Mouse (Mus musculus): ENCODE results near the gene Rfc4.

The Rfc4 gene

GRCm38 (mm10) chr16:23135421-23136149, 8.0 kb upstream of the Rfc4 start:
- no peak for DNase-seq (ENCODE audit: low read depth, low spot score)

GRCm38 (mm10) chr16:23132336-23132735, 4.8 kb upstream of the Rfc4 start:
- no peak for DNase-seq (ENCODE audit: low read depth, low spot score)

DNA sequence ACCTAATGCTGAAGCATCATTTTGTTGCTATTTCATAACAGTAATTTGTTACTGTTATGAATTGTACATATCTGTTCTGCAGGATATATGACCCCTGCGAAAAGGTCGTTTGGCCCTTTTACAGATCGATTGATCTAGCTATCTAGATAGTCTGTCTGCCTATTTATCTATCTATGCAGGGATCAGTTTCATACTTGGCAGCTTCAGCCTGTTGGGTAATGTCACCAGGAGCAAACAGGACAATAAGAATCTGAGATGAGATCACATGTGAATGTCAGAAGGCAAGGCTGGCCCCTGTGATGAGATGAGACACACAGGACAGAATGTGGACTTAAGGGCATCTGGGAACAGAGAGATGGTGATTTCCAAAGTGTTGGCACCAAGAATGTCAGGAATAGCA, 2.8 kb upstream of the Rfc4 start:
- DNase-seq (ENCODE audit: low read depth, low spot score): no peak

DNA sequence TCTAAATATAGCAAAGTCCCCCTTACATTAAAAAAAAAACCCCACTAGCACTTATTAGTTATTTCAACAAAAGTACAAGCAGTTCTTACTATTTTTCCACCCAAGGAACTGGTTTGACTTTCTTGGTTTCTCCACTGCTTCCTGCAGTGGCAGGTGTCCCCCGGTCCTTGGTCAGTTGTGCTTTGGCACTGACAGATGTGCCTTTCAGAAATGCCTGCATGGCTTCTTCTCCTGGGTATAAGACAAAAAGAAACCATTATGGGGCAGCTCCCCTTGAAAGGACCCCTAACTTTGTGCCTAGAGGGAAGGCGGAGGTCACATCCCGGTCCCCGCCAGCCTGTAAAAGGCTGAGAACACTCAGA, 245 bp downstream of the Rfc4 start:
- DNase-seq (ENCODE audit: low read depth, low spot score): no peak

GRCm38 (mm10) chr16:23124398-23124797, 3.1 kb downstream of the Rfc4 start:
- DNase-seq (ENCODE audit: low read depth, low spot score): no peak

- no peak for DNase-seq (ENCODE audit: low read depth, low spot score)
These were observed 4.4 kb downstream of the Rfc4 start for GRCm38 (mm10) chr16:23123104-23123503.

GRCm38 (mm10) chr16:23122446-23122845, 5.1 kb downstream of the Rfc4 start:
- DNase-seq (ENCODE audit: low read depth, low spot score): no peak

- DNase-seq (ENCODE audit: low read depth, low spot score): no peak
These were observed 10.4 kb downstream of the Rfc4 start for GRCm38 (mm10) chr16:23117173-23117572.

GRCm38 (mm10) chr16:23115486-23115885, 12.1 kb downstream of the Rfc4 start:
- no peak for DNase-seq (ENCODE audit: low read depth, low spot score)

- no peak for DNase-seq (ENCODE audit: low read depth, low spot score)
These were observed 13.0 kb downstream of the Rfc4 start for GRCm38 (mm10) chr16:23114339-23115171.

DNA sequence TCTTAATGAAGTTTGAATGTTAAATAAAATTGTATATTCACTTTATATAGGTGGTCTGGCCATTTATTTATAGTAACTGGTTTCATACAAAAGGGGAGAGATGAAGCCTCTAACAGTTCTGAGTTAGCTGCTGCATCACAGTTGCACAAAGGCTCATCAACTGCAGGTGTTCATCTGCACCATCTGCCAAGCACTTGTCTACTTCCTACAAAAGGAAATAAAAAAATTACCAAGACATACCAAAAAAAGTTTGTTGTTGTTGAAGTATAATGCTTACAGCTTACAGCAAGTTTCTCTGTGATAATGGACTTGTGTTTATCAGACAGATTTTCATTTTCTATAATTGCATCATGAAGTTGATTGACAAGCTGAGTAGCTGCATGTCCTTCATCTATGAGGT, 13.6 kb downstream of the Rfc4 start:
- DNase-seq (ENCODE audit: low read depth, low spot score): no peak

DNA sequence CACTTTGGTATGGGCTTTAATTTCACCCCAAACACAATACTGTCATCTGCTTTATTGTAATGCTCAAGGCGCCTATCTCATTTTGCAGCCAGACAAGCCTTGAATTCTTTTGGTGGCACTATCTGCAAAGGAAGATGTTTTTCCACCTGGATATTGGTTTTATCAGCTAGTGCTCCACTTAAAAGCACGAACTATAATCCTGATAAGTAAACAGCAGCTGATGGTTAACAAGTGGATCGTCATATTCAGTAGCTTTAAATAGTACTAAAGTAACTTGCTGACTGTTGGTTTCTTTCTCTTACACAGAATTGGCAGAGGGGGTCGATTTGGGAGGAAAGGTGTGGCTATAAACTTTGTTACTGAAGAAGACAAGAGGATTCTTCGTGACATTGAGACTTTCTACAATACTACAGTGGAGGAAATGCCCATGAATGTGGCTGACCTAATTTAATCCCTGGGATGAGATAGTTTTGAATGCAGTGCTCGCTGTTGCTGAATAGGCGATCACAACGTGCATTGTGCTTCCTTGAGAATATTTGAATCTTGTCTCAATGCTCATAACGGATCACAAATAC, 14.6 kb downstream of the Rfc4 start:
- no peak for DNase-seq (ENCODE audit: low read depth, low spot score)

DNA sequence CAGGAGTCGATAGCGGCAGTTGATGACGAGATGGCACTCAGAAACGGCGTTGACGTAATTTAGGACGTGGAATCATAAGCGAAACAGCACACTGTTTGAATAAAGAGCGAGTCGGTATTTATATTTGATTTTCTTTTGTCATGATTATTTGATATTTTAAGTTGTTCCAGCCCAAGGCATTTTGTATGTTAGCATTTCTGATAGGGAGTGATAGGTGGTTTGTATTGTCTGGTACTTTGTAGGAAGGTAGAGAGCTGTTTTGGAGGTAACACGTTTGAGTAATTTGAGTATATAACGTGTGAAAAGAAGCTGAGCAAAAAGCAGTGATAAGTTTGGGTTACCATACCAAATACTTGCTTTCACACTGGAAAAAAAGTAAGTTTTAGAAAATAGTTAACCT, 15.2 kb downstream of the Rfc4 start:
- DNase-seq (ENCODE audit: low read depth, low spot score): no peak

GRCm38 (mm10) chr16:23109350-23110280, 17.9 kb downstream of the Rfc4 start:
- no peak for DNase-seq (ENCODE audit: low read depth, low spot score)

DNA sequence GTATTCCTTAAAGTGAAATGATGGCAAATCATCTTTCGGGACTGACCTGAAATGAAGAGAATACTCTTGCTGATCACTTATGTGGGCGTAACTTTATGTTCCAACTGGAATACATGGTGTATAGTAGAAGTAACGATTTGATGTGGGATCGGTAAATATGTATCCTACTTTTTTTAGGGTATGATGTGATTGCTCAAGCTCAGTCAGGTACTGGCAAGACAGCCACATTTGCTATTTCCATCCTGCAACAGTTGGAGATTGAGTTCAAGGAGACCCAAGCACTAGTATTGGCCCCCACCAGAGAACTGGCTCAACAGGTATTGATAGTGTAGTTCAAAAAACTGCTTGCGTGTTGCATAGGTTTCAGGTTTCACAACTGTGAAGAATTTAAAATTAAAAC, 18.6 kb downstream of the Rfc4 start:
- no peak for DNase-seq (ENCODE audit: low read depth, low spot score)

GRCm38 (mm10) chr16:23107946-23108759, 19.4 kb downstream of the Rfc4 start:
- no peak for DNase-seq (ENCODE audit: low read depth, low spot score)

- peak; percentile 89 for DNase-seq (ENCODE audit: low read depth, low spot score)
These were observed 20.1 kb downstream of the Rfc4 start, which contains the start of gene Eif4a2 for GRCm38 (mm10) chr16:23107231-23107942. Gene Eif4a2, plus strand, starts transcription at chr16:23107444.

- DNase-seq (ENCODE audit: low read depth, low spot score): no peak
These were observed 21.4 kb downstream of the Rfc4 start for GRCm38 (mm10) chr16:23106121-23106520.

DNA sequence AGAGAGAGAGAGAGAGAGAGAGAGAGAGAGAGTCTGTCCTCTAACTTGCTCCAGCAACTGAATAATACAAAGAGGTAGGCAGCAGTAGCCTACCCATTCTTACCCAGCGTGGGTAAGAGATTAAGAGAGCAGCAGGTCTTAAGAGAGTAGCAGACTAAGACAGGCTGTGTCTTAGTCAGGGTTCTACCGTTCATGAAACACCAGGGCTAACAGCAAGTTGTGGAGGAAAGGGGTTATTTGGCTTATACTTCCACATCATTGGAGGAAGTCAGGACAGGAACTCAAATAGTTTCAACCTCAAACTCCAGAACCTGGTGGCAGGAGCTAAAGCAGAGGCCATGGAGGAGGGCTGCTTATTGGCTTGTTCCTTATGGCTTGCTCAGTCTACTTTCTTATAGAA, 23.7 kb downstream of the Rfc4 start:
- no peak for DNase-seq (ENCODE audit: low read depth, low spot score)
